Mouse (Mus musculus): ENCODE data around the gene Olfr196.

- TF ChIP-seq CTCF (IDR thresholded peaks at IDR 0.05; ENCODE audit: borderline replicate concordance, extremely low read depth, insufficient read depth, insufficient read length) (no peak), POLR2A (IDR thresholded peaks at IDR 0.05; ENCODE audit: borderline replicate concordance, extremely low read depth, insufficient read depth, insufficient read length, poor library complexity, severe bottlenecking) (no peak)
Measured at GRCm38 (mm10) chr16:59170354-59170753, at the start of gene Olfr196.

Data from brain, embryonic 14.5 days (tissue).